Mouse (Mus musculus) ES-Bruce4 (cell line): ENCODE data around the gene Tomm7.

Experiments
- CTCF ChIP-seq: IDR thresholded peaks from one replicate; pipeline ENCODE4 v1.8.1; 2011; ENCODE audit warnings: low read depth, low read length
- POLR2A ChIP-seq: IDR thresholded peaks from one replicate; pipeline ENCODE4 v1.8.1; 2011; ENCODE audit warnings: low read length; ENCODE audit not compliant: insufficient read depth

DNA sequence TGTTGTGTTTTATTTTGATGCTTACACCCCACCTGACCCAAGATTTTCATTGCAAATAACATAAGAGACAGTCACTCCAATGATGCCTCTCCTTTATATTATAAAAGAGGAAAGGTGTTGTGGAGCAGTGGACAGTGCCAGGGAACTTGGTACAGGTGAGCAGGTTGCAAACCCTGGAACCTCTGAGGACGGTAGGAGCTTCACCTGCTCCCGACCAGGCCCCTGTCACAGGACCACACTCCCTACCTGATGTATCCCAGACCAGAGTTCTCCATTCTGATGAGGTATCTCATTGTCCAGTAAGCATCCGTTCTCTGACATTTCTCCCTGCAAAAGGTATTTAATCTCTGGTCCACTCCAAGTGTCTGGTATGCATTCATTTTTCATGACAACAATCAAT, 14.0 kb upstream of the Tomm7 start:
- no peak for TF ChIP-seq CTCF
- TF ChIP-seq POLR2A: no peak
